Mouse (Mus musculus): ENCODE data around the gene Card19.

The Card19 gene

DNA sequence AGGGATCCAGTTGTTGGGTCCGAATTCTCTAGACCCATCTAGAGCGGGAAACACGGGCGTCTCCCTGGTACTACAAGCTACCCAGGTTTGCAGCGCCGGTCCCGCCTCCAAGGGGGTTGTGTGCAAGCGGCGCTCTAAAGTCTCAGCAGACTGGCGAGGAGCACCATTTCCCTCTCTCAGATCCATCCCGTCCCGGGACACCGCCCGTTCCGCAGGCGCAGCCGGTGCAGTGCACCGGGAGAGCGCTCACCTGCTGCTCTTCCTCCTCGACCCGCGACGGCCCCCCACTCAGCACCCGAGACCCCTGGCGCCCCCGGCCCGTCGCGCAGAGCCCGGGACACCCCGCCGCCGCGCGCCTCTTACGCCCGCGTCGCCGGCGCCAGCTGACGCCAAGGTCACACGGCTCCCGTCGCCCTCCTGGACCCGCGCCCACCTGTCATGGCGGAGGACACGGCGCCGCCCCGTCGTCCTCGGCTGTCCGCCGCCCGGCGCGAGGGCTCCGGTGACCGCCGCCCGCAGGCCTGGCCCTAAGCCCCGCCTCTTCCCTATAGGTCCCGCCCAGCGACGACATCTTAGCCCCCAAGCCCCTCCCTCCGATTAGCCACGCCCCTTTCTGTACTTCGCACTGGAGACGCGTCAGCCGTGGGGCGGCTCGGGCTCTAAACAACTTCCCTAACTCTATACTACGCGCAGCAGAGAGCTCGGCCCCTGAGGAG, at the start of gene Card19:
Gene Card19 (minus strand): TSS at position 534 of the 716 bp plus-strand sequence.
- peak; percentile 74 for DNase-seq (ENCODE audit: low read depth, low spot score)

DNA sequence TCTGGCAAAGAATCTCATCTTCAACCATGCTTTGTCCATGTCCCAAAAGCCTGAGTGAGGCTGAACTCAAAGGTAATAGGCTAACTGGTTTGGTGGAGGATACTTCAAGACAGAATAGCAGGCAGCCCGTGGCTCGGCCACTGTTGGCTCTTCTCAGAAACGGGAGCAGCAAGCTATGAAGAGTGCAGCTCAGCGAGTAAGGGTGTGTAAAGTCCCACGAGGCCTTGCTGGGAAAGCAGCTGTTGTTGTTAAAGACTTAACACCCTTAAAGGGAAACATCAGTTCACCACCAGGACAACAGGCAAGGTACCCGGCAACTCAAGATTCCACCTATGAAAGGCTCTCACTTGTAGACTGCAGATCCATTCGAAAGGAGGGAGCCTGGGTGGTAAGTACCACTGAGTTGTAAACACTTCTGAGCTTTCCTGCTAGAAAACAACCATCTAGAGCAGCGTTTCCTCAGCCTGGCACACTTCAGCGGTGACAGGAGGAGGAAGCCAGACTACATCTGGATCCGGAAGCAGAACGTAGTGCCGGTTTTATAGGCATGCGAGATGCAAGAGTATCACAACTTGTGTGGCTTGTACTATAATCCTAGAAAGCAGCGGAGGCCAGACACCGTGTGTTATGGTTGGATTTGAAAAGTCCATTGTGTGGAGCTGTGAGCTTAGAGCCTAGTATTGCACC, 44.3 kb upstream of the Card19 start:
- no peak for DNase-seq (ENCODE audit: low read depth, low spot score)

GRCm38 (mm10) chr13:49257819-49258313, 42.0 kb upstream of the Card19 start:
- DNase-seq (ENCODE audit: low read depth, low spot score): no peak

- no peak for DNase-seq (ENCODE audit: low read depth, low spot score)
Measured at GRCm38 (mm10) chr13:49252746-49253145, 36.9 kb upstream of the Card19 start.

DNA sequence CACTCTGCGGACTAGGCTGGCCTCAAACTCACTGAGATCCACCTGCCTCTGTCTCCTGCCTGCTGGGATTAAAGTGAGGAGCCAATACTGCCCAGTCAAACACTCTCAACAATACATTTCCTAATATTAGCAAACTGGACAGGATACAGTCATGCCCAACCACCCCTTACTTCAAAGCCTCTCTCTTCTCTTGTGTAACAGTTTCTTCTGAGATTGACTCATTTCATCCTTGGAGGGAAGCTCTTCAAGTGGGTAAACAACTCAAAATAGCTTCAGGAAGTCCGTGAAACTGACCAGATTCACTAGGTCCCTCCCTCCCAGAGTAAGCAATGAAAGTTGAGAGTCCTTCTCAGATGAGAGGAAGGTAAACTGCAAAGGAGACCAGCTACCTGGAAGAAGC, 36.3 kb upstream of the Card19 start:
- DNase-seq (ENCODE audit: low read depth, low spot score): no peak

DNA sequence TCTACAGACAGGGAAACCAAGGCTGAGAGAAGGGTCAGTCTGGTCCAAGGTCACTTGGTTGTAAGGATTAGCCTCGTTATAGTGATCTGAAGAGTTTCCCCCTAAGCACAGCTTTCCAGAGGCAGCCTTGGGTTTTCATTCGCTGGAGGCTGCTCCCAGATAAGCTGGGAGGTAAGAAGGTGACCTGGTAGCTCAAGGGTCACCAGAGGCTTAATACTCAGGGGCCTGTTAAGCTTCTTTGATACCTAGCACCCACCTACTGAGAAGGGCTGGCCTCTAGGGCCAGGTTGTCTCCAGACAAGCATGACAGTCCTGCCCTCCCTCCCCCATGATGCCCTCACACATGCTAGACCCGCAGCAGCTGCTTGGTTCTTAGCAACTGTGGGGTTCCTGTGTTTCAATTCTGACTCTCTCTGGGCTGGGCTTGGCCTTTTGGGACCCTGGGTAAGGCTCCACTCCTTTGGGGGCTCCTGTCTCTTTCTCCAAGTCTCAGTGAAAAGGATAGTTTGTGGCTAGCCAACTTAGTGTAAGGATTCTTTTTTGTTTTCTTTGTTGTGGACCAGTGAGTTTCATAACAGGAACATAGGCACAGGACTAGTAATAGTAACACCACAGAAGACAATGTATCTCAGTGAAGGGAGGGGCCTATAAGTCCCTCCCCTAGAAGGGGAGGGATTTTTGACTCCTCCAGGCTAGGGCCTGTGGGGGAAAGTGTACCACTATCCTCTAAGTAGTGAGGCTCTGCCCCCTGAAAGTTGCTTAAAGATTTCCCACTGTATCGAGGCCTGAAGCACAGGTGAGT, 35.1 kb upstream of the Card19 start:
- DNase-seq (ENCODE audit: low read depth, low spot score): no peak

GRCm38 (mm10) chr13:49249634-49250033, 33.8 kb upstream of the Card19 start:
- no peak for DNase-seq (ENCODE audit: low read depth, low spot score)

- DNase-seq (ENCODE audit: low read depth, low spot score): no peak
Measured at GRCm38 (mm10) chr13:49248923-49249322, 33.1 kb upstream of the Card19 start.

DNA sequence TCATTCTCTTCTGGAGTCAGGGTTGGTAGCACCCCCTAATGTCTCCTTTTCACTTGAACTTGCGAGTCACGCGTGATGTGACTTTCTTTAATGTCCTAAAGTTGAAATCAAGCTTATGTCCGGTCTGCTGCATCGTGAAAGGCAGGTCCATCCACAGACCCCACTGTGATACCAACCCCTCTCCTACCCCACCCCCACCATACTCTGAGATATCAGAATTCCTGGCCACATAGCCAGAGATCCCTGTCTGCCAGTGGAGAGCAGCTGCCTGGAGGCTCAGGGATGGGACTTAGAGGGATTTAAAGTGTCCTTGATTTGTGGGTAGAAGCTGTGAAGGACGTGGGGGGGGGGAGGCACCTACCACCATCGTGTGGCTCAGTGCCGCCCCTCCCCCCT, 32.6 kb upstream of the Card19 start, which contains the start of gene Susd3:
Gene Susd3 (minus strand): TSS at position 240 of the 396 bp plus-strand sequence.
- DNase-seq (ENCODE audit: low read depth, low spot score): no peak

- peak; percentile 65 for DNase-seq (ENCODE audit: low read depth, low spot score)
Measured at GRCm38 (mm10) chr13:49247740-49248466, 32.1 kb upstream of the Card19 start.

DNA sequence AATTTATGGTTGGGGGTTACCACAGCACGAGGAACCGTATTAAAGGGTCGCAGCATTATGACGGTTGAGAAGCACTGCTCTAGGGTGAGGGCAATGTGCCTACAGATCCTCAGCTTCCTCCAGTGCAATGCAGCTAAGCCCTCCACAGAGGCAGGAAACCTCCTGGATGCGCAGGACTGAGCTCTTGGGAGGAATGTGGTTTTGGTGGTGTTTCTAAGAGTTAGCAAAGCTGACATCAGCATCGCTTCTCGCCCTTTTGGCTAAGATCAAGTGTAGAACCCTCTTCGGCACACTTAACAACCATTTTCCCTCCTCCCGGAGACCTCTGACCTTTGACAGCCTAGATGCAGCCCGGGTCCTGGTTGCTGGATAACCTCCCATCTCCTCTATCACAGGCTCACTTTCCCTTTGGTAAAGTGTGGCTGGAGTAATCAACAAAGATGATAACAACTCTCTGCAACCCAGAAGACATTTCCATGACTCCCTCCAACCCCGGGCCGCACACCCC, 31.4 kb upstream of the Card19 start:
- no peak for DNase-seq (ENCODE audit: low read depth, low spot score)

DNA sequence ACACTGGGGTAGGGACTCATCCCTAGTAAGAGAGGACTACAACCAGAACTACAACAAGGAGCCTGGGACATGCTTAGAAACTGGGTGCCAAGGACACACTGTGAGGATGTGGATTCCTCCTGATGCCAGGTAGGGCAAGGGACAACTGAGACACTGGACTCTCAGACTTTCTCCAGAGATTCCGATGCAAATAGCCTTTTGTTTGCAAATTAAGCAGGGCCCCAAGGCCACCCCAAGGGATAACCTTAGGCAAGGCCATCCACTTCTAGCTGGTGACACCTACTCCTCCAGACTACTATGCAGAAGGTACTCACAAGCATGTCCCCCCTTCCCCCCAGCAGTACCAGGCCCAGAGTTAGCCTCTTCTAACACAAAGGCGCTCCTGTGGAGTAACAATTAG, 30.8 kb upstream of the Card19 start:
- DNase-seq (ENCODE audit: low read depth, low spot score): no peak

DNA sequence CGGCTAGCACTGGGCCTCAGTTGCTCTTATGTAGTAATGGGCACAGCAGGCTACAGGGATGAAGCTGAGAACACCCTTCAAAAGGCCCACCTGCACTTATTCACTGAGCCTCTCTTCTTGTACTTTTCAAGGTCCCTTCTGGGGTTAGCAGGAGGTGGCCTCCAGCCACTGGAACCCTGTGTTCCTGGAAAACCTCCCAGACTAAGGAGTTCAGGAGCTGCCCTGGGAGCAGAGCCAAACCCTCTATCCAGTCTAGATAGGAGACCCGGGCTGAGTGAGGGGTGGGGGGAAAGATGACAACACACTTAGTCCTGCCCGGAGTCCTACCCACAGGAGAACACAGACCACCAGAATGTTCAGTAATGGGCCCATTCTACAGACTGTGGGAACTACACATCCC, 30.2 kb upstream of the Card19 start:
- no peak for DNase-seq (ENCODE audit: low read depth, low spot score)

GRCm38 (mm10) chr13:49245251-49245650, 29.4 kb upstream of the Card19 start:
- no peak for DNase-seq (ENCODE audit: low read depth, low spot score)

DNA sequence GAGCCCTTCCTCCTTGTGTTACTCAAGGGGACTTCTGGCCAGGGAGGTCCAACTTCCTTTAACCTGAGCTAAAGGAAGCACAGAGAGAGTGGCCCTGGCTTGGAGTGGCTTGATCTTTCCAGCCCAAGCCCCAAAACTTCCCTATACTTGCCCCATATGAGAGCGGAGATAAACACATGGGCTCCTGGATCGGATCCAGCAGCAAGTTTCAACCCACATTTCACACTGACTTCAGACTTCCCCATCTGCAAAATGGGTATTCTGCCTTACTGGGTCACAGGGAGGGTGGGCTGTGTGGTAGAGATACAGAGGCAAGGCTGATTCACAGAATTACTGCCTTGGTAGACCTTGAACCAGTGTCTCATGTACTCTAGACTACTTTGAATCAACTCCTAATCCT, 27.7 kb upstream of the Card19 start:
- no peak for DNase-seq (ENCODE audit: low read depth, low spot score)

DNA sequence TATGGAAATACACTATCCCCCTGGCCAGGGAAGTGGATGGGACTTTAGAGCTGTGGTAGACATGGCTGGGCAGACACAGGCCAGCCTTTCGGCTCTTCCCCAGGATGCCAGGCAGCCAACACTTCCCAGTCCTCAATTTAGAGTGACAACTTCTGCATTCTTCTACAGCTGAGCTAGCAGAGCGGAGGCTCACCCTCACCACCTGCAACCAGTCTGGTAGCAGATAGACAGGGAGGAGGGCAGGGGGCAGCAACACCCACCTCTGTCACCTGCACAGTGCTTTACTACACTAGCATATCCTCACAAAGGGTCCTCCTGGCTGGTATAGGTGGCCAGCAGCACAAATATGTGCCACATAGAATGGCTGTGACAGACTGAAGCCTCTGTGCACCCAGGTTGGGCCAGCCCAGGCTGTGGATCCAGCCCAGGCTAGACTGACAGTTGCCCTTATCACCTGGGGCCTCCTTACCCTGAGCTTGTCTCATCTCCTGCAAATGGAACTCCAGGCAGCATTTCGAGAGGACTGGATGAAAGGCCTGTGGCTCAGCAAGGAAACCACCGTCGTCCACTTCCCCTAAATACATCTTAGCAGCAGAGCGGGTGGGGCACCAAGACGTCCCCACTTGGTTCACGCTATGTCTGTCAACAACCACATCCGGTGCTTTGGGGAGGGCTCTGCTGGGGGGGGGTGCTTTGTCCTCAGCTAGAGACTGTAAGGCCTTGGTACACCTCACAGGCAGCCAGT, 26.7 kb upstream of the Card19 start:
- no peak for DNase-seq (ENCODE audit: low read depth, low spot score)

DNA sequence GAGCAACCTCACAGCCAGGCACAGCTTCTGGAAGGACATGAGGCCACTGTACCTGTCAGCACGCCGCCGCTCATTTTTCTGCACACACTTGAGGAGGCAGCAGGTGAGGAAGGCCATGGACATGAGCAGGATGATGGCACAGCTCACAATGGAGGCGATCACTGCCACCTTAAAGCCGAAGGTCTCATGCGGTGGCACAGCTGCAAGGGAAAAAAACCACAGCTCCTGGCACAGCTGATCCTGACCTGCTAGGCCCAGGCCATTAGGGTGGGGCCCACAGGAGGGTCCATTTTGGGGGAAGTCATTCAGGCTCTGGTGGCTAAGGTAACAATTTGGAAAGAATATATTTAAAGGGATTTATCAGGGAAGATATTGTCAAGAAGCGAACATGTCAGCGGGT, 22.9 kb upstream of the Card19 start:
- DNase-seq (ENCODE audit: low read depth, low spot score): no peak

DNA sequence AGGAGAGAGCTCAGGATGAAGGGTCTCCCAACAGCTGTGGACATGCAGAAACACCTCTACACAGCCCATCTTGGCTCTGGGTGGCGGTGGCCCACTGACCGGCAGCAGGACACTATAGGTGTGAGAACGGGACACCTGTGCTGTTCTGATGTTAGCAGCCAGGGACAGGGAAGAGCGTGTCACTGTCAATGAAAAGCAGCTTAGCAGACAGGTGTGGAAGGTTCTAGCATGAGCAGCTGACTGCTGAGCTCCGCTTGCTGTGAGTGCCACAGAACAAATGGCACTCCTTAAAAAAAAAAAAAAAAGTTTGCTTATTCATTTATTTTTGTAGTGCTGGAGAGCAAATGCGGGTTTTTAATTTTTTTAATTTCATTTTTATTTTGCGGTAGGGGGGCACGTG, 21.8 kb upstream of the Card19 start:
- DNase-seq (ENCODE audit: low read depth, low spot score): no peak

- no peak for DNase-seq (ENCODE audit: low read depth, low spot score)
Measured at GRCm38 (mm10) chr13:49234711-49235110, 18.9 kb upstream of the Card19 start.

DNA sequence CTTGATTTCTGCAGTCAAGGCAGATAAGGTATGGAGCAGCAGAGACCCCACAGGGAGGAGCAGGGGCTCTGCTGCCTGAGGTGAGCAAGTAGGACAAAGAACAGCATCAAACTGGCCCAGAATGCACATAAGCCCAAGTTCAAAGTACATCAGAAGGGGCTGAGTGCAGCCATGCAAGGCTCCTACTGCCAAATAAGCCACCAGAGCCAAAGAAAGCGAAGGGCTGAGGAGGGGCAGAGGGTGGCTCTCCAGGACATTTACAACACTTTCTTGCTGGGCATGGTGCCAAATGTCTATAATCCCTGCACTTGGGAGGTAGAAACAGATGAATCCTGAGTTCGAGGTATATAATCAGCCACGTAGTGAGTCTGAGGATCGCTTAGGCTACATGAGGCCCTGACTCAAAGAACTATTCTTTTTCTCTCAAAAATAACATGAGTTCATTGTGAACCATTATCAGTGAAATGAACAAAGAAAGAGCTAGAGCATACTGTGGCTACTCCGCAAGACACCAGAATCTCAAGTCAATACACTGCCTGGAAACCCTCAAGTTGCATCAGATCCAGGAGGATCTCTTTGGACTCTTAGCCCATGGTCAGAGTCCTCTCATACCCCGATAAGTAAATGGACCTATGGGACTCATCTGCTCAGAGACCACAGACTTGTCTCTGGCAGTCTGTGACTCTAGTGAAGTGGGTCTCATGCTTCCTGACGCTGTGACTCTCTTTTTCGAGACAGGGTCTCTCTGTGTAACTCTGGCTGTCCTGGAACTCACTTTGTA, 18.1 kb upstream of the Card19 start:
- no peak for DNase-seq (ENCODE audit: low read depth, low spot score)

All from WW6 (cell line).